Mouse (Mus musculus) megakaryocyte, embryonic 14.5 days (primary cell): ENCODE data around the gene Ttc38. TPM values are rescaled to one million over a fixed set of nuclear protein-coding genes. Genes with fewer than 3 reads are reported as not detected.

ENCODE experiments used
- H3K27me3 ChIP-seq: replicated peaks from 2 replicates; pipeline ENCODE3; 2012; ENCODE audit warnings: inconsistent platforms
- H3K36me3 ChIP-seq: replicated peaks from 2 replicates; pipeline ENCODE3; 2012; ENCODE audit warnings: low read length, inconsistent platforms, mixed read lengths
- H3K4me1 ChIP-seq: 2 replicates; pipeline ENCODE4 v1.6.1; 2012; ENCODE audit warnings: inconsistent platforms
- H3K4me3 ChIP-seq: replicated peaks from 2 replicates; pipeline ENCODE3; 2012; ENCODE audit warnings: moderate library complexity, mild to moderate bottlenecking, inconsistent platforms
- H3K9me3 ChIP-seq: 2 replicates; pipeline ENCODE4 v1.6.1; 2012; ENCODE audit warnings: inconsistent platforms
- FLI1 ChIP-seq: IDR thresholded peaks from 2 replicates; pipeline ENCODE4 v1.6.1; 2012; ENCODE audit warnings: low read length, inconsistent platforms, mixed read lengths
- GATA1 ChIP-seq: IDR thresholded peaks from 3 replicates; pipeline ENCODE4 v1.6.1; 2012; ENCODE audit warnings: mixed read lengths, low read length, inconsistent platforms, borderline replicate concordance
- polyA plus RNA-seq: library from polyadenylated mRNA; stranded (reverse); fragments of >175 nt; gene quantifications from 2 replicates; pipeline ENCODE4 v1.2.3, GENCODE M21; 2012; ENCODE audit warnings: low replicate concordance; ENCODE audit not compliant: insufficient read depth

Gene Ttc38
- polyA plus RNA-seq, 1 experiment: 1.5 TPM

GRCm38 (mm10) chr15:85889235-85889634 lies 57.1 kb downstream of the Ttc38 start:
- peaks cover 86% of the 10 kb centered on the region for H3K36me3 ChIP-seq
- TF ChIP-seq GATA1 (no peak), FLI1 (no peak)
- no peaks in the 10 kb centered on the region for H3K27me3 ChIP-seq
- no peaks in the 10 kb centered on the region for H3K9me3 ChIP-seq
- peaks cover 3% of the 10 kb centered on the region; the same call in 1 of the 2 replicates for H3K4me1 ChIP-seq
- H3K4me3 ChIP-seq: no peak overlapping the region

DNA sequence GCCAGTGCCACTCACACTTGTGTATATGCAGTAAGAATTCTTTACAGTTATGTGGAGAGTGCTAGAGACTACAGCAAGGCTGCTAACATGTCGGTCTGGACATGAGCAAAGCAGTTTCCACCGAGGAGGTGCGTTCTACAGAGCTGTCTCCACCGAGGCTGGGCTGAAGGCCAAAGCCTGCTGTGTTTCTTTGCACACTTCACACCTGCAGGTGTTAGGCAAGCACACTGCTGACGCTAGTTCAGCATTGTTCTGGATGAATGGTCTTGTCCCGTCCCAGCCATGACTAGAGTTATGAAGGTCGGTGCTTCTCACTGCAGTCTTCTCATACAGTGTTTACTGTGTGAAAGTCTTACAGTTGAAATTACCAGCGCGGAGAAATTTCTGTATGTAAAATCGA lies 59.9 kb downstream of the Ttc38 start:
- H3K36me3 ChIP-seq: peaks cover 88% of the 10 kb centered on the region
- no peaks in the 10 kb centered on the region for H3K27me3 ChIP-seq
- H3K4me3 ChIP-seq: no peak overlapping the region
- H3K4me1 ChIP-seq: peaks cover 3% of the 10 kb centered on the region; the same call in 1 of the 2 replicates
- no peak for TF ChIP-seq GATA1
- no peak for TF ChIP-seq FLI1
- H3K9me3 ChIP-seq: no peaks in the 10 kb centered on the region

GRCm38 (mm10) chr15:85892498-85893118 lies 60.5 kb downstream of the Ttc38 start:
- H3K36me3 ChIP-seq: peaks cover 91% of the 10 kb centered on the region
- TF ChIP-seq GATA1: no peak
- TF ChIP-seq FLI1: no peak

DNA sequence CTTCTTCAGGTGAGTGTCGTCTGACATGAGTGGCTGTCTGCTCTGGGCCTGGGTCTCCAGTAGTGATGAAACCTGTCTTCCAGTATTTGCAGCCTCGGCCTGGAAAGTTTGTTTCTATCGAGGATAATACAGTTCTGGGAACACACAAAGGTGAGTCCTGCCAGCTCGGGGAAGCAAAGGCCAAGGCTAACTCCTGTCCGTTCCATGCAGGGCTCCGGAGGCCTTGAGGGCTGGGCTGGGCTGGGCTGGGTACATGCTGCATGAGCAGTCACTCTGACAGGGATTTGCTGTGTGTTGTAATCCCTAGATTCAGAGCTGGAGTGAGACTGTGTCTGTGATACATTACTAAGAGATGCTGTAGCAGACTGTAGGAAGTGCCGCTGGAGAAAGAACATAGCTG lies 61.8 kb downstream of the Ttc38 start:
- peaks cover 90% of the 10 kb centered on the region for H3K36me3 ChIP-seq
- TF ChIP-seq GATA1 (no peak), FLI1 (no peak)
- peaks cover 2% of the 10 kb centered on the region for H3K27me3 ChIP-seq
- H3K9me3 ChIP-seq: no peaks in the 10 kb centered on the region
- H3K4me3 ChIP-seq: no peak overlapping the region
- peaks cover 3% of the 10 kb centered on the region; the same call in 1 of the 2 replicates for H3K4me1 ChIP-seq

More at GRCm38 (mm10) chr15:85892498-85893118, 60.5 kb downstream of the Ttc38 start:
- peaks cover 2% of the 10 kb centered on the region for H3K27me3 ChIP-seq
- H3K9me3 ChIP-seq: no peaks in the 10 kb centered on the region
- no peak overlapping the region for H3K4me3 ChIP-seq
- H3K4me1 ChIP-seq: peaks cover 3% of the 10 kb centered on the region; the same call in 1 of the 2 replicates

GRCm38 (mm10) chr15:85896284-85896683 lies 64.2 kb downstream of the Ttc38 start:
- H3K9me3 ChIP-seq: no peaks in the 10 kb centered on the region
- TF ChIP-seq FLI1: no peak
- peaks cover 82% of the 10 kb centered on the region for H3K36me3 ChIP-seq
- H3K27me3 ChIP-seq: peaks cover 11% of the 10 kb centered on the region
- no peak overlapping the region for H3K4me3 ChIP-seq
- peaks cover 3% of the 10 kb centered on the region; the same call in 1 of the 2 replicates for H3K4me1 ChIP-seq

DNA sequence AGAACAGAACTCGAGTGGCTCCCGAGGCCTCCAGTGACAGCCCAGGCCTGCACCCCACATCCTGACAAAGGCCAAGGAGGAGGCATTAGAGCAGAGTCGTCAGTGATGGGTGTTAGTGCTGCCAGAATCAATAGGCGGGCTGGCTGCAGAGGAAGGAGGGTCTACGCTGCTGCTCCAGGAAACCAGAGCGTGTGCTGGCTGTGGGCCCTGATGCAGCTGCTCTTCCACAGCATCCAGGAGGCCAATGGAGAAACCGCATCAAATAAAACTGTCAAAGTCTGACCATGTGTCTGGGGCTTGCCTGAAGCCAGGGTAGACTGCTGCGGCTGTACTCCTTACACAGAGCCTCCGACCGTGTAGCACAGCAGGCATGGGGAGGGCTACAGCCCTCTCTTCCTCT lies 65.0 kb downstream of the Ttc38 start:
- TF ChIP-seq GATA1: no peak
- no peak for TF ChIP-seq FLI1
- no peak overlapping the region for H3K4me3 ChIP-seq
- no peaks in the 10 kb centered on the region for H3K9me3 ChIP-seq
- peaks cover 3% of the 10 kb centered on the region; the same call in 1 of the 2 replicates for H3K4me1 ChIP-seq
- H3K36me3 ChIP-seq: peaks cover 74% of the 10 kb centered on the region
- peaks cover 19% of the 10 kb centered on the region for H3K27me3 ChIP-seq

DNA sequence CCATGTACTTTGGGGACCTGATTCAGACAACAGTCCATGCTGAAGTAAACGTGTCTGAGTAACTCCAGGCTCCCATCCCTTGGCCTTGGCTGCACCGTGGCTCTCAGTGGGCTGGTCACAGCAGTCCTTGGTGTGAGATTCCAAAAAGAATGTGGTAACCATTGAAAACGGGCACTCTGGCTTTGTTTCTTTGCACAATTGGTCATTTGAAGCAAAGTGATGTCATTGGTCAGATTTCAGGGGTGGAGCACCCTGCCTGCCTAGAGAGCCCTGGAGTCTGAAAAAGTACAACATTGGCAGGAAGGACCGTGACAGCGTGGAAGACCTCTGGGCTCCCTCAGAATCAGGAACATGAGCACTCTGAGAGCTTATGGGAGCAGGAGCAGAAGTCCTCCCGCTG lies 67.3 kb downstream of the Ttc38 start:
- peaks cover 51% of the 10 kb centered on the region for H3K36me3 ChIP-seq
- no peak overlapping the region for H3K4me3 ChIP-seq
- peaks cover 36% of the 10 kb centered on the region for H3K27me3 ChIP-seq
- H3K4me1 ChIP-seq: peaks cover 10% of the 10 kb centered on the region; the same call in 1 of the 2 replicates
- H3K9me3 ChIP-seq: no peaks in the 10 kb centered on the region
- TF ChIP-seq GATA1 (no peak), FLI1 (no peak)

DNA sequence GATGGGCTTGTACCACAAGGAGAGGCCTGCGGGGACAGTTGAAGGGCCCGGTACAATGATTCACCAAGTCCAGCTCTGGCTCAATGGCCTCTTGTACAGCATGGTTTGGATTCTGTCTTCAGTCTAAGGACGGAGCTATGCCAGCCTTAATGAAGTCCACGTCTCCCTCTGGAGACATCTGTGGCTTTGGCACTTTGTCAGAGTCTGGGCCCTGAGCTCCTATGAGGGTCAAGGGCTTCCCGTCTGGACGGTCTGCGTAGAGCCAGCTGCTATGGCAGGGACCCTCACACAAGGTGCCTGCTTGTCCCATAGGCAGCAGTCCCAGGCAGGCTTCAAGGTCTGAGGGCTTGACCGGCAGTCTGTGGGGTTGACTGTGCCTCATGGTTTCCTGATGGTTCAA lies 68.2 kb downstream of the Ttc38 start:
- Histone ChIP-seq H3K4me1 (peaks cover 13% of the 10 kb centered on the region; the same call in 1 of the 2 replicates), H3K4me3 (no peak overlapping the region), H3K9me3 (no peaks in the 10 kb centered on the region), H3K27me3 (peaks cover 44% of the 10 kb centered on the region), H3K36me3 (peaks cover 42% of the 10 kb centered on the region)
- TF ChIP-seq GATA1 (no peak), FLI1 (no peak)

- H3K4me1 ChIP-seq: peaks cover 13% of the 10 kb centered on the region; the same call in 1 of the 2 replicates
- no peaks in the 10 kb centered on the region for H3K9me3 ChIP-seq
- no peak for TF ChIP-seq FLI1
- peaks cover 49% of the 10 kb centered on the region for H3K27me3 ChIP-seq
- peaks cover 37% of the 10 kb centered on the region for H3K36me3 ChIP-seq
- H3K4me3 ChIP-seq: no peak overlapping the region
Observed at GRCm38 (mm10) chr15:85900801-85901200, 68.7 kb downstream of the Ttc38 start.

GRCm38 (mm10) chr15:85902505-85902904 lies 70.4 kb downstream of the Ttc38 start:
- TF ChIP-seq GATA1 (no peak), FLI1 (no peak)
- peaks cover 20% of the 10 kb centered on the region for H3K36me3 ChIP-seq
- H3K4me1 ChIP-seq: peaks cover 23% of the 10 kb centered on the region; the same call in 1 of the 2 replicates
- no peak overlapping the region for H3K4me3 ChIP-seq
- peaks cover 60% of the 10 kb centered on the region for H3K27me3 ChIP-seq
- H3K9me3 ChIP-seq: no peaks in the 10 kb centered on the region
